9 mouse cellular contexts compared by ENCODE assay signal in genomic region chr1:72256381-72257256, GRCm38 (mm10). TPM values are rescaled to one million over a fixed set of nuclear protein-coding genes. Genes with fewer than 3 reads are reported as not detected.
A peak's percentile ranks its signal among the peaks of the same experiment; 100 is the strongest.
DNase-seq lines count a peak whose midpoint lies in the region; ATAC-seq and TF ChIP-seq lines count a peak whose summit lies in the region.
"Had no signal": no experiment of that assay in that cellular context is flagged by ENCODE, and none has a peak within 500 bp of the region (broad histone marks: within the 10 kb centered on the region; RNA-seq: fewer than 3 reads in every experiment).

No protein-coding gene starts in this region.

- DNase-seq in hindbrain, embryonic 11.5 days (ENCODE audit: low spot score): no peak
- DNase-seq in MEL (ENCODE audit: low read depth, low spot score) (peak; percentile 53), ZHBTc4 (ENCODE audit: low read depth, low spot score) (peak; percentile 25)
- peak; percentile 19 for DNase-seq in hindbrain, postnatal 0 days (ENCODE audit: low spot score)
- DNase-seq in right cerebral cortex, postnatal 10 days (ENCODE audit: low spot score in 2 of 2): no peak
- DNase-seq in right cerebral cortex, adult 18-20 months: no peak
- DNase-seq in spleen, postnatal 36 days (ENCODE audit: low spot score in 2 of 2): no peak

- peaks cover 3% of the 10 kb centered on the region; the same call in 1 of the 2 replicates for H3K79me2 ChIP-seq in MEL (ENCODE audit: control insufficient read depth, insufficient read depth, low read length, poor library complexity)

- no peak for TF ChIP-seq EP300 in MEL (IDR thresholded peaks at IDR 0.05; ENCODE audit: low read depth in 1 of 2, low read length in 2 of 2)

- ATAC-seq in hindbrain, embryonic 12.5 days (ENCODE audit: low FRiP score): no peak
- ATAC-seq in hindbrain, embryonic 11.5 days (ENCODE audit: low FRiP score): no peak
- ATAC-seq in hindbrain, postnatal 0 days: no peak
- ATAC-seq: Patski had no signal

- H3K4me2 ChIP-seq in hindbrain, embryonic 12.5 days (replicated peaks): peak overlapping the region; percentile 52
- no peak overlapping the region for H3K4me2 ChIP-seq in hindbrain, embryonic 11.5 days (replicated peaks; ENCODE audit: low read depth, low read length)
- peak overlapping the region; percentile 64 for H3K4me2 ChIP-seq in hindbrain, postnatal 0 days (ENCODE audit: low read depth, low read length)

- TF ChIP-seq POLR2A in MEL (IDR thresholded peaks at IDR 0.05; ENCODE audit: control insufficient read depth in 1 of 2, insufficient read depth in 1 of 2, low read depth in 1 of 2, low read length in 2 of 2, poor library complexity in 1 of 2): no peak

- H3K27me3 ChIP-seq in hindbrain, embryonic 12.5 days: no peaks in the 10 kb centered on the region
- H3K27me3 ChIP-seq in hindbrain, embryonic 11.5 days (ENCODE audit: control insufficient read depth, insufficient read depth, low read length): no peaks in the 10 kb centered on the region
- no peaks in the 10 kb centered on the region for H3K27me3 ChIP-seq in MEL (ENCODE audit: control insufficient read depth in 1 of 2, insufficient read depth in 2 of 2, low read length in 2 of 2)
- no peaks in the 10 kb centered on the region for H3K27me3 ChIP-seq in hindbrain, postnatal 0 days (ENCODE audit: insufficient read depth, low read length)
- H3K27me3 ChIP-seq: Patski had no signal

- TF ChIP-seq RAD21 in MEL (IDR thresholded peaks at IDR 0.05; ENCODE audit: low read depth, low read length): no peak

- WGBS in hindbrain, embryonic 12.5 days: 87% methylated on average over 9 of the region's 9 CpGs
- 88% methylated on average over 9 of the region's 9 CpGs for WGBS in hindbrain, embryonic 11.5 days
- 68% methylated on average over 9 of the region's 9 CpGs for WGBS in hindbrain, postnatal 0 days

- H3K9ac ChIP-seq in hindbrain, embryonic 12.5 days: no peak overlapping the region
- no peak overlapping the region for H3K9ac ChIP-seq in hindbrain, embryonic 11.5 days (ENCODE audit: low read depth, low read length)
- H3K9ac ChIP-seq in MEL (ENCODE audit: control insufficient read depth, low read depth, low read length, poor library complexity, severe bottlenecking): no peak overlapping the region
- H3K9ac ChIP-seq in hindbrain, postnatal 0 days (replicated peaks; ENCODE audit: low read length): no peak overlapping the region

- H3K36me3 ChIP-seq in hindbrain, embryonic 12.5 days: no peaks in the 10 kb centered on the region
- no peaks in the 10 kb centered on the region for H3K36me3 ChIP-seq in hindbrain, embryonic 11.5 days (ENCODE audit: control insufficient read depth, insufficient read depth, low read length)
- peaks cover 0 to 3% of the 10 kb centered on the region in 2 experiments; a peak in 2 of 4 replicates for H3K36me3 ChIP-seq in MEL (ENCODE audit: control insufficient read depth in 1 of 2, insufficient read depth in 2 of 2, low read length in 2 of 2)
- peaks cover 3% of the 10 kb centered on the region; the same call in 1 of the 2 replicates for H3K36me3 ChIP-seq in hindbrain, postnatal 0 days (ENCODE audit: insufficient read depth, low read length)

- no peak overlapping the region for H3K4me3 ChIP-seq in hindbrain, embryonic 12.5 days
- H3K4me3 ChIP-seq in hindbrain, embryonic 11.5 days (ENCODE audit: low read depth, low read length): no peak overlapping the region
- no peak overlapping the region for H3K4me3 ChIP-seq in MEL (ENCODE audit: control insufficient read depth in 1 of 2, insufficient read depth in 1 of 2, low read depth in 2 of 2, low read length in 2 of 2)
- peak overlapping the region; percentile 40; the same call in 1 of the 2 replicates for H3K4me3 ChIP-seq in hindbrain, postnatal 0 days (ENCODE audit: low read length)

- TF ChIP-seq CTCF in MEL (IDR thresholded peaks at IDR 0.05 in 2 of 3, conservative IDR thresholded peaks at IDR 0.05 in 1 of 3; ENCODE audit: control insufficient read depth in 1 of 3, insufficient read depth in 1 of 3, low read depth in 2 of 3, low read length in 3 of 3, poor library complexity in 1 of 3, severe bottlenecking in 1 of 3): no peak
- no peak for TF ChIP-seq CTCF in hindbrain, postnatal 0 days (IDR thresholded peaks at IDR 0.05; ENCODE audit: low read depth)

- H3K4me1 ChIP-seq in hindbrain, embryonic 12.5 days: peaks cover 20% of the 10 kb centered on the region
- H3K4me1 ChIP-seq in hindbrain, embryonic 11.5 days (replicated peaks; ENCODE audit: control insufficient read depth, insufficient read depth, low read length): no peaks in the 10 kb centered on the region
- 0 out of 4 replicates have a peak, but pooled peaks cover 0 to 10% of the 10 kb centered on the region in 2 experiments for H3K4me1 ChIP-seq in MEL (ENCODE audit: control insufficient read depth in 1 of 2, insufficient read depth in 2 of 2, low read length in 2 of 2)
- peaks cover 9% of the 10 kb centered on the region for H3K4me1 ChIP-seq in hindbrain, postnatal 0 days (ENCODE audit: insufficient read depth, low read length)

- H3K9me3 ChIP-seq in hindbrain, embryonic 12.5 days (replicated peaks): no peaks in the 10 kb centered on the region
- H3K9me3 ChIP-seq in hindbrain, embryonic 11.5 days (ENCODE audit: control insufficient read depth, low read length): no peaks in the 10 kb centered on the region
- no peaks in the 10 kb centered on the region for H3K9me3 ChIP-seq in MEL (replicated peaks; ENCODE audit: insufficient read depth, low read length)
- H3K9me3 ChIP-seq in hindbrain, postnatal 0 days (ENCODE audit: low read length): no peaks in the 10 kb centered on the region

- H3K27ac ChIP-seq in hindbrain, embryonic 12.5 days: no peak overlapping the region
- H3K27ac ChIP-seq in hindbrain, embryonic 11.5 days (ENCODE audit: low read depth, low read length): no peak overlapping the region
- no peak overlapping the region for H3K27ac ChIP-seq in MEL (ENCODE audit: control insufficient read depth, low read depth, low read length)
- peak overlapping the region; percentile 91 for H3K27ac ChIP-seq in hindbrain, postnatal 0 days

TF ChIP-seq in MEL, 35 proteins besides CTCF, POLR2A, EP300 and RAD21:
- TF ChIP-seq ELF1 (IDR thresholded peaks at IDR 0.05; ENCODE audit: low read depth, low read length): no peak
- no peak for TF ChIP-seq RCOR1 (IDR thresholded peaks at IDR 0.05; ENCODE audit: low read depth, low read length)
- no peak for TF ChIP-seq NRF1 (IDR thresholded peaks at IDR 0.05; ENCODE audit: insufficient read depth, low read depth, low read length, poor library complexity, severe bottlenecking)
- TF ChIP-seq MXI1 (IDR thresholded peaks at IDR 0.05; ENCODE audit: low read depth, low read length): no peak
- no peak for TF ChIP-seq GATA1 (IDR thresholded peaks at IDR 0.05; ENCODE audit: low read depth, low read length)
- TF ChIP-seq TAL1 (IDR thresholded peaks at IDR 0.05; ENCODE audit: low read length): no peak
- no peak for TF ChIP-seq ZMIZ1 (IDR thresholded peaks at IDR 0.05; ENCODE audit: low read depth, low read length)
TF ChIP-seq in MEL: peak in this region for 0.

RNA-seq across cellular contexts. Expression of gene Pecr, which starts 27.5 kb away (rescaled TPM):
- polyA plus RNA-seq in hindbrain, embryonic 12.5 days (2016; fragmentation: Nextera tagmentation; extraction: Ambion mirVana): 13.2 and 16.5 TPM in 2 replicates
- polyA plus RNA-seq in hindbrain, embryonic 11.5 days (2014; fragmentation: Nextera tagmentation; extraction: Ambion mirVana): 14.0 and 16.4 TPM in 2 replicates
- total RNA-seq in MEL (2012; rRNA removed): 10.4 and 10.7 TPM in 2 replicates
- polyA plus RNA-seq in MEL (2012; ENCODE audit: insufficient read depth in 1 of 2, insufficient read length in 2 of 2, low read depth in 1 of 2, low replicate concordance in 2 of 2, missing spikeins in 1 of 2): 10 to 100 TPM in 1 of 2 experiments, not detected in 1; 15.5 TPM
- total RNA-seq in hindbrain, postnatal 0 days (2014; rRNA removed): 1.8 and 3.8 TPM in 2 replicates
- polyA plus RNA-seq in hindbrain, postnatal 0 days (2015; fragmentation: Nextera tagmentation; extraction: Ambion mirVana): 13.5 and 14.4 TPM in 2 replicates

RNA-seq across cellular contexts. Expression of gene Tmem169, which starts 27.6 kb away (rescaled TPM):
- polyA plus RNA-seq in hindbrain, embryonic 12.5 days (2016; fragmentation: Nextera tagmentation; extraction: Ambion mirVana): 31.0 and 36.0 TPM in 2 replicates
- 25.5 TPM in 2 replicates for polyA plus RNA-seq in hindbrain, embryonic 11.5 days (2014; fragmentation: Nextera tagmentation; extraction: Ambion mirVana)
- not detected in 2 replicates for total RNA-seq in MEL (2012; rRNA removed)
- under 1 TPM in 1 of 2 experiments, not detected in 1; 0.06 TPM for polyA plus RNA-seq in MEL (2012; ENCODE audit: insufficient read depth in 1 of 2, insufficient read length in 2 of 2, low read depth in 1 of 2, low replicate concordance in 2 of 2, missing spikeins in 1 of 2)
- total RNA-seq in hindbrain, postnatal 0 days (2014; rRNA removed): 25.3 and 37.2 TPM in 2 replicates
- polyA plus RNA-seq in hindbrain, postnatal 0 days (2015; fragmentation: Nextera tagmentation; extraction: Ambion mirVana): 32.7 and 37.0 TPM in 2 replicates

RNA-seq across cellular contexts. Expression of gene Mreg, which starts 44.5 kb away (rescaled TPM):
- polyA plus RNA-seq in hindbrain, embryonic 12.5 days (2016; fragmentation: Nextera tagmentation; extraction: Ambion mirVana): 11.9 and 12.9 TPM in 2 replicates
- 15.6 and 24.1 TPM in 2 replicates for polyA plus RNA-seq in hindbrain, embryonic 11.5 days (2014; fragmentation: Nextera tagmentation; extraction: Ambion mirVana)
- not detected in 2 replicates for total RNA-seq in MEL (2012; rRNA removed)
- polyA plus RNA-seq in MEL (2012; ENCODE audit: insufficient read depth in 1 of 2, insufficient read length in 2 of 2, low read depth in 1 of 2, low replicate concordance in 2 of 2, missing spikeins in 1 of 2): not detected
- total RNA-seq in hindbrain, postnatal 0 days (2014; rRNA removed): 2.1 and 2.7 TPM in 2 replicates
- 3.9 and 4.4 TPM in 2 replicates for polyA plus RNA-seq in hindbrain, postnatal 0 days (2015; fragmentation: Nextera tagmentation; extraction: Ambion mirVana)

RNA-seq across cellular contexts. Expression of gene Xrcc5, which starts 50.6 kb away (rescaled TPM):
- polyA plus RNA-seq in hindbrain, embryonic 12.5 days (2016; fragmentation: Nextera tagmentation; extraction: Ambion mirVana): 44.0 and 47.0 TPM in 2 replicates
- polyA plus RNA-seq in hindbrain, embryonic 11.5 days (2014; fragmentation: Nextera tagmentation; extraction: Ambion mirVana): 53.2 and 57.5 TPM in 2 replicates
- total RNA-seq in MEL (2012; rRNA removed): 47.2 and 50.6 TPM in 2 replicates
- polyA plus RNA-seq in MEL (2012; ENCODE audit: insufficient read depth in 1 of 2, insufficient read length in 2 of 2, low read depth in 1 of 2, low replicate concordance in 2 of 2, missing spikeins in 1 of 2): 10 to 100 TPM in 1 of 2 experiments, not detected in 1; 32.7 TPM
- total RNA-seq in hindbrain, postnatal 0 days (2014; rRNA removed): 7.7 and 9.0 TPM in 2 replicates
- 15.7 and 16.2 TPM in 2 replicates for polyA plus RNA-seq in hindbrain, postnatal 0 days (2015; fragmentation: Nextera tagmentation; extraction: Ambion mirVana)

Comparison
In these comparisons a context has a peak if more than half of its experiments do, and no peak if none do; other contexts are left out.
1. DNase-seq: peak in MEL (single experiment), ZHBTc4 (single experiment) and hindbrain, postnatal 0 days (single experiment); none in hindbrain, embryonic 11.5 days (single experiment), right cerebral cortex, postnatal 10 days (0 of 2), right cerebral cortex, adult 18-20 months (single experiment) and spleen, postnatal 36 days (0 of 2).
2. RNA of gene Tmem169, which starts 27.6 kb away (polyA plus RNA-seq): 32.7 to 37.0 TPM in hindbrain, postnatal 0 days, 31.0 to 36.0 TPM in hindbrain, embryonic 12.5 days and 25.5 TPM in hindbrain, embryonic 11.5 days; 0.06 TPM in MEL; every median in the first group is over 10 times any median in the second.